8 mouse cellular contexts compared by ENCODE assay signal in the genomic region with DNA sequence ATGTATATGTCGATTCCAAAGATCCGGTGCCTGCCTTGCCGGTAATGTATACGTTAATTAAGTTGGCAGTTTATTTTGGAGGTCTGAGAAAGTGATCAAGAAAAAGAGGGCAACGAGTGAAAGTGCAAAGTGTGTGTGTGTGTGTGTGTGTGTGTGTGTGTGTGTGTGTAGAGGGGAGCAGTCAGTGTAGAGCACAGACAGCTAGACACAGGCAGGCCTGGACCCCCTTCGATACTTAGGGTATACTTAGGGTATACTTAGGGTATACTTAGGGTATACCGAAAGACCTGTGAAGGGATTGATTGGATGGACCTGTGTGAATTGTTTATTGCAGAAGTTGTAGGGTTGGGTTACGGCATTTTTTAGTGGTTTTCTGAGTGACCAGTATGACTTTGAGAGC. TPM values are rescaled to one million over a fixed set of nuclear protein-coding genes. Genes with fewer than 3 reads are reported as not detected.
DNase-seq lines count a peak whose midpoint lies in the region; ATAC-seq and TF ChIP-seq lines count a peak whose summit lies in the region.

No protein-coding gene starts in this region.

- H3K27ac ChIP-seq in liver, adult 2 months (replicated peaks; ENCODE audit: insufficient read depth, low read depth, low read length), result 0 out of 2 replicates have a peak overlapping the region, but pooled peaks have one; percentile 12
- no peak overlapping the region for H3K27ac ChIP-seq in bone marrow, adult 2 months (ENCODE audit: control insufficient read depth, insufficient read depth, low read depth, low read length, poor library complexity)
- peak overlapping the region; percentile 88 for H3K27ac ChIP-seq in heart, postnatal 0 days (ENCODE audit: low read depth)
- no peak overlapping the region for H3K27ac ChIP-seq in liver, embryonic 13.5 days
- no peak overlapping the region for H3K27ac ChIP-seq in stomach, postnatal 0 days (replicated peaks)

- peak overlapping the region; percentile 88 for H3K4me2 ChIP-seq in heart, postnatal 0 days (ENCODE audit: low read depth, low read length)
- peak overlapping the region; percentile 80 for H3K4me2 ChIP-seq in liver, embryonic 13.5 days
- H3K4me2 ChIP-seq in stomach, postnatal 0 days (replicated peaks; ENCODE audit: low read depth), result peak overlapping the region; percentile 61

- H3K9me3 ChIP-seq in heart, postnatal 0 days (replicated peaks; ENCODE audit: control insufficient read depth, low read length), result no peaks in the 10 kb centered on the region
- no peaks in the 10 kb centered on the region for H3K9me3 ChIP-seq in liver, embryonic 13.5 days (replicated peaks)
- H3K9me3 ChIP-seq in stomach, postnatal 0 days (ENCODE audit: control insufficient read depth, low read length), result no peaks in the 10 kb centered on the region

- peaks cover 20% of the 10 kb centered on the region for H3K36me3 ChIP-seq in liver, adult 2 months (ENCODE audit: control insufficient read depth, insufficient read depth, low read length)
- H3K36me3 ChIP-seq in heart, postnatal 0 days (replicated peaks; ENCODE audit: control insufficient read depth, insufficient read depth, low read length), result peaks cover 27% of the 10 kb centered on the region
- peaks cover 28% of the 10 kb centered on the region for H3K36me3 ChIP-seq in liver, embryonic 13.5 days
- 0 out of 2 replicates have a peak, but pooled peaks cover 3% of the 10 kb centered on the region for H3K36me3 ChIP-seq in stomach, postnatal 0 days (ENCODE audit: control insufficient read depth, insufficient read depth, low read length)

- ATAC-seq in heart, postnatal 0 days (ENCODE audit: insufficient read depth, low read depth), result no peak
- no peak for ATAC-seq in liver, embryonic 13.5 days (ENCODE audit: low read depth)
- ATAC-seq in stomach, postnatal 0 days (ENCODE audit: low FRiP score, low TSS enrichment), result no peak

- intact Hi-C loops in gastrocnemius, postnatal 14 days (cut with DNase I; ENCODE audit: low total_unique reads), result loop anchor here (5.0 kb wide), 1 partner anchor 176 kb away; no protein-coding TSS in a partner anchor

- H3K9ac ChIP-seq in liver, adult 2 months (ENCODE audit: low read depth, low read length), result peak overlapping the region; percentile 93
- H3K9ac ChIP-seq in heart, postnatal 0 days (replicated peaks; ENCODE audit: low read depth, low read length), result peak overlapping the region; percentile 89
- H3K9ac ChIP-seq in liver, embryonic 13.5 days, result peak overlapping the region; percentile 80
- peak overlapping the region; percentile 73 for H3K9ac ChIP-seq in stomach, postnatal 0 days (ENCODE audit: low read length)

- TF ChIP-seq CTCF in liver, adult 2 months (IDR thresholded peaks at IDR 0.05; ENCODE audit: low read depth, low read length), result no peak
- TF ChIP-seq CTCF in bone marrow, adult 2 months (IDR thresholded peaks at IDR 0.05; ENCODE audit: control insufficient read depth, insufficient read depth, low read length), result no peak
- TF ChIP-seq CTCF in heart, postnatal 0 days (IDR thresholded peaks at IDR 0.05; ENCODE audit: low read depth), result no peak
- TF ChIP-seq CTCF in stomach, postnatal 0 days (IDR thresholded peaks at IDR 0.05; ENCODE audit: low read depth), result no peak

- 24% methylated on average over 8 of the region's 8 CpGs for WGBS in liver, adult 2 months
- 20% methylated on average over 8 of the region's 8 CpGs for WGBS in bone marrow, adult 2 months
- WGBS in heart, postnatal 0 days, result 16% methylated on average over 8 of the region's 8 CpGs
- 16% methylated on average over 8 of the region's 8 CpGs for WGBS in liver, embryonic 13.5 days (ENCODE audit: insufficient replicate concordance)
- 24% methylated on average over 8 of the region's 8 CpGs for WGBS in stomach, postnatal 0 days

- DNase-seq in liver, adult 2 months (ENCODE audit: extremely low read depth, low read depth, low spot score), result no peak
- no peak for DNase-seq in liver
- DNase-seq in heart, postnatal 0 days (ENCODE audit: low spot score), result no peak
- DNase-seq in liver, embryonic 13.5 days, result no peak
- DNase-seq in stomach, postnatal 0 days (ENCODE audit: low spot score), result no peak
- no peak for DNase-seq in left cerebral cortex, adult 11 months (ENCODE audit: low spot score)
- DNase-seq in gastrocnemius, postnatal 14 days, result no peak

- no peak for TF ChIP-seq POLR2A in liver, adult 2 months (IDR thresholded peaks at IDR 0.05; ENCODE audit: extremely low read depth, insufficient read depth, low read length)
- no peak for TF ChIP-seq POLR2A in bone marrow, adult 2 months (IDR thresholded peaks at IDR 0.05; ENCODE audit: borderline replicate concordance, control insufficient read depth, low read depth, low read length)

- no peaks in the 10 kb centered on the region for H3K27me3 ChIP-seq in liver, adult 2 months (ENCODE audit: control insufficient read depth, insufficient read depth, low read length)
- no peaks in the 10 kb centered on the region for H3K27me3 ChIP-seq in heart, postnatal 0 days (ENCODE audit: control insufficient read depth, insufficient read depth, low read length)
- H3K27me3 ChIP-seq in liver, embryonic 13.5 days, result no peaks in the 10 kb centered on the region
- no peaks in the 10 kb centered on the region for H3K27me3 ChIP-seq in stomach, postnatal 0 days (ENCODE audit: control insufficient read depth, insufficient read depth, low read length)

- TF ChIP-seq EP300 in heart, postnatal 0 days (IDR thresholded peaks at IDR 0.05; ENCODE audit: low read depth), result no peak
- TF ChIP-seq EP300 in stomach, postnatal 0 days (optimal IDR thresholded peaks at IDR 0.05), result no peak

- peaks cover 10% of the 10 kb centered on the region for H3K4me1 ChIP-seq in liver, adult 2 months (ENCODE audit: control insufficient read depth, insufficient read depth, low read length)
- no peaks in the 10 kb centered on the region; the same call in 1 of the 2 replicates for H3K4me1 ChIP-seq in bone marrow, adult 2 months (ENCODE audit: control insufficient read depth, insufficient read depth, low read length)
- peaks cover 9% of the 10 kb centered on the region for H3K4me1 ChIP-seq in heart, postnatal 0 days (ENCODE audit: control insufficient read depth, insufficient read depth)
- H3K4me1 ChIP-seq in liver, embryonic 13.5 days (replicated peaks), result peaks cover 11% of the 10 kb centered on the region
- no peaks in the 10 kb centered on the region for H3K4me1 ChIP-seq in stomach, postnatal 0 days (replicated peaks; ENCODE audit: control insufficient read depth, insufficient read depth)

- peaks cover 2% of the 10 kb centered on the region; the same call in 1 of the 2 replicates for H3K79me2 ChIP-seq in liver, adult 2 months (ENCODE audit: control insufficient read depth, insufficient read depth, low read length)

- H3K4me3 ChIP-seq in liver, adult 2 months (ENCODE audit: insufficient read depth, low read depth, low read length), result peak overlapping the region; percentile 91
- H3K4me3 ChIP-seq in bone marrow, adult 2 months (replicated peaks; ENCODE audit: control insufficient read depth, low read depth, low read length), result peak overlapping the region; percentile 67
- H3K4me3 ChIP-seq in heart, postnatal 0 days (ENCODE audit: low read depth, low read length), result peak overlapping the region; percentile 68
- H3K4me3 ChIP-seq in liver, embryonic 13.5 days (replicated peaks), result peak overlapping the region; percentile 74
- peak overlapping the region; percentile 67 for H3K4me3 ChIP-seq in stomach, postnatal 0 days (ENCODE audit: low read depth, low read length)

RNA-seq across cellular contexts. Expression of a gene that starts 0.8 kb away (rescaled TPM):
- total RNA-seq in liver, adult 2 months (2014; rRNA removed), result 10.8 and 12.7 TPM in 2 replicates
- 3.4 and 4.0 TPM in 2 replicates for polyA plus RNA-seq in liver, adult 2 months (2012; rRNA removed)
- 7.4 and 11.7 TPM in 2 replicates for polyA plus RNA-seq in bone marrow, adult 2 months (2011; ENCODE audit: insufficient read depth, insufficient read length, low replicate concordance, missing spikeins)
- 14.0 and 26.4 TPM in 2 replicates for total RNA-seq in heart, postnatal 0 days (2014; rRNA removed; ENCODE audit: low replicate concordance)
- 113 and 125 TPM in 2 replicates for polyA plus RNA-seq in heart, postnatal 0 days (2015; fragmentation: Nextera tagmentation; extraction: Ambion mirVana)
- polyA plus RNA-seq in liver, embryonic 13.5 days (2015; fragmentation: Nextera tagmentation; extraction: Ambion mirVana), result 48.2 and 60.5 TPM in 2 replicates
- polyA plus RNA-seq in stomach, postnatal 0 days (2015; fragmentation: Nextera tagmentation; extraction: Ambion mirVana), result 39.6 and 42.3 TPM in 2 replicates
- 10 to 100 TPM; 23.9 to 38.6 TPM for total RNA-seq in gastrocnemius, postnatal 14 days (2021)

RNA-seq across cellular contexts. Expression of a gene that starts 47.7 kb away (rescaled TPM):
- total RNA-seq in liver, adult 2 months (2014; rRNA removed), result 0.07 and 0.18 TPM in 2 replicates
- polyA plus RNA-seq in liver, adult 2 months (2012; rRNA removed), result 0.05 TPM in 1 of 2 replicates, not detected in the other
- 0.42 TPM in 1 of 2 replicates, not detected in the other for polyA plus RNA-seq in bone marrow, adult 2 months (2011; ENCODE audit: insufficient read depth, insufficient read length, low replicate concordance, missing spikeins)
- 8.5 and 12.3 TPM in 2 replicates for total RNA-seq in heart, postnatal 0 days (2014; rRNA removed; ENCODE audit: low replicate concordance)
- 5.7 and 6.2 TPM in 2 replicates for polyA plus RNA-seq in heart, postnatal 0 days (2015; fragmentation: Nextera tagmentation; extraction: Ambion mirVana)
- 0.13 and 0.14 TPM in 2 replicates for polyA plus RNA-seq in liver, embryonic 13.5 days (2015; fragmentation: Nextera tagmentation; extraction: Ambion mirVana)
- 1.9 and 2.4 TPM in 2 replicates for polyA plus RNA-seq in stomach, postnatal 0 days (2015; fragmentation: Nextera tagmentation; extraction: Ambion mirVana)
- total RNA-seq in gastrocnemius, postnatal 14 days (2021), result under 1 TPM; 0.16 to 0.31 TPM

Comparison
In these comparisons a context has a peak if more than half of its experiments do, and no peak if none do; other contexts are left out.
1. H3K27ac ChIP-seq: peak in liver, adult 2 months (single experiment) and heart, postnatal 0 days (single experiment); none in bone marrow, adult 2 months (single experiment), liver, embryonic 13.5 days (single experiment) and stomach, postnatal 0 days (single experiment).
2. Peak in every context shown above with its lines, with median percentiles within 50 percentile points of each other: H3K4me3 ChIP-seq, H3K9ac ChIP-seq and H3K4me2 ChIP-seq.